ENCODE assay signal across 8 mouse cellular contexts in genomic region chr19:34526321-34526923, GRCm38 (mm10). TPM values are rescaled to one million over a fixed set of nuclear protein-coding genes. Genes with fewer than 3 reads are reported as not detected.
DNase-seq lines count a peak whose midpoint lies in the region; ATAC-seq lines count a peak whose summit lies in the region.

No protein-coding gene starts in this region.

- DNase-seq in heart, adult 9 months (ENCODE audit: low spot score in 2 of 2): peak; percentile 21 to 33
- DNase-seq in heart, postnatal 10 days: no peak
- peak; percentile 7 to 9 for DNase-seq in natural killer cell, adult 2 months (ENCODE audit: low spot score in 2 of 2)
- DNase-seq in ovary, postnatal 10 days (ENCODE audit: low spot score): no peak
- no peak for DNase-seq in layer of hippocampus, postnatal 14 days (ENCODE audit: low spot score in 2 of 2)

- H3K27me3 ChIP-seq in heart, embryonic 14.5 days (ENCODE audit: control insufficient read depth, insufficient read depth, low read length): no peaks in the 10 kb centered on the region
- no peaks in the 10 kb centered on the region for H3K27me3 ChIP-seq in limb, embryonic 12.5 days

- WGBS in heart, embryonic 14.5 days: 17% methylated on average over 11 of the region's 11 CpGs
- WGBS in limb, embryonic 12.5 days: 33% methylated on average over 11 of the region's 11 CpGs

- intact Hi-C loops in heart, postnatal 10 days (cut with DNase I): no loop called here

- H3K27ac ChIP-seq in brown adipose tissue, adult 24 weeks (replicated peaks; ENCODE audit: low read depth, low read length): peak overlapping the region; percentile 58
- H3K27ac ChIP-seq in heart, embryonic 14.5 days (replicated peaks in 1 of 2; ENCODE audit: control insufficient read depth in 1 of 2, insufficient read depth in 1 of 2, low read depth in 2 of 2, low read length in 2 of 2): peak overlapping the region; percentile 12 to 68
- peak overlapping the region; percentile 53; the same call in 1 of the 2 replicates for H3K27ac ChIP-seq in limb, embryonic 12.5 days

- H3K36me3 ChIP-seq in heart, embryonic 14.5 days (ENCODE audit: control insufficient read depth, insufficient read depth, low read length): peaks cover 6% of the 10 kb centered on the region; the same call in 1 of the 2 replicates
- 0 out of 2 replicates have a peak, but pooled peaks cover 4% of the 10 kb centered on the region for H3K36me3 ChIP-seq in limb, embryonic 12.5 days

- H3K9me3 ChIP-seq in heart, embryonic 14.5 days (ENCODE audit: control insufficient read depth, low read length): no peaks in the 10 kb centered on the region
- H3K9me3 ChIP-seq in limb, embryonic 12.5 days: no peaks in the 10 kb centered on the region

- H3K9ac ChIP-seq in heart, embryonic 14.5 days (ENCODE audit: low read length): peak overlapping the region; percentile 86
- peak overlapping the region; percentile 72 for H3K9ac ChIP-seq in limb, embryonic 12.5 days (replicated peaks)

- H3K4me3 ChIP-seq in brown adipose tissue, adult 24 weeks (ENCODE audit: insufficient read depth, low read depth, low read length): peak overlapping the region; percentile 71
- H3K4me3 ChIP-seq in heart, embryonic 14.5 days (ENCODE audit: control insufficient read depth in 1 of 2, insufficient read depth in 1 of 2, low read depth in 1 of 2, low read length in 2 of 2): peak overlapping the region; percentile 65 to 81
- peak overlapping the region; percentile 69 for H3K4me3 ChIP-seq in limb, embryonic 12.5 days (replicated peaks)

- peaks cover 7% of the 10 kb centered on the region for H3K4me1 ChIP-seq in brown adipose tissue, adult 24 weeks (ENCODE audit: control insufficient read depth, insufficient read depth, insufficient read length, low read length)
- peaks cover 5% of the 10 kb centered on the region in 2 experiments; a peak in 3 of 4 replicates for H3K4me1 ChIP-seq in heart, embryonic 14.5 days (ENCODE audit: control insufficient read depth in 2 of 2, insufficient read depth in 2 of 2, low read length in 2 of 2)
- peaks cover 20% of the 10 kb centered on the region for H3K4me1 ChIP-seq in limb, embryonic 12.5 days (replicated peaks)

- no peak for ATAC-seq in heart, embryonic 14.5 days (ENCODE audit: insufficient number of reproducible peaks, insufficient read depth, low FRiP score, low read depth)
- ATAC-seq in limb, embryonic 12.5 days (ENCODE audit: insufficient number of reproducible peaks, insufficient read depth, low FRiP score, low TSS enrichment, low read depth): no peak

- H3K4me2 ChIP-seq in heart, embryonic 14.5 days (ENCODE audit: low read length): peak overlapping the region; percentile 94
- peak overlapping the region; percentile 79 for H3K4me2 ChIP-seq in limb, embryonic 12.5 days

RNA-seq across cellular contexts. Expression of gene Lipa, which starts 0.9 kb away (rescaled TPM):
- 10 to 100 TPM; 28.6 to 29.1 TPM for total RNA-seq in heart, postnatal 10 days (2021)
- polyA plus RNA-seq in brown adipose tissue, adult 24 weeks (2012; ENCODE audit: insufficient read depth, insufficient read length, missing spikeins): 84.3 and 109 TPM in 2 replicates
- polyA plus RNA-seq in heart, embryonic 14.5 days (2014; fragmentation: Nextera tagmentation; extraction: Ambion mirVana): 37.0 and 37.9 TPM in 2 replicates
- polyA plus RNA-seq in limb, embryonic 12.5 days (2016; fragmentation: Nextera tagmentation; extraction: Ambion mirVana): 25.9 and 27.9 TPM in 2 replicates
- 10 to 100 TPM; 16.1 to 19.3 TPM for total RNA-seq in layer of hippocampus, postnatal 14 days (2021)

RNA-seq across cellular contexts. Expression of gene Ifit2, which starts 24.1 kb away (rescaled TPM):
- total RNA-seq in heart, postnatal 10 days (2021): 1 to 10 TPM; 4.9 to 7.3 TPM
- polyA plus RNA-seq in brown adipose tissue, adult 24 weeks (2012; ENCODE audit: insufficient read depth, insufficient read length, missing spikeins): 2.2 and 2.8 TPM in 2 replicates
- 9.0 and 10.7 TPM in 2 replicates for polyA plus RNA-seq in heart, embryonic 14.5 days (2014; fragmentation: Nextera tagmentation; extraction: Ambion mirVana)
- 9.0 and 10.3 TPM in 2 replicates for polyA plus RNA-seq in limb, embryonic 12.5 days (2016; fragmentation: Nextera tagmentation; extraction: Ambion mirVana)
- 1 to 10 TPM; 3.2 to 4.3 TPM for total RNA-seq in layer of hippocampus, postnatal 14 days (2021)

RNA-seq across cellular contexts. Expression of gene Ch25h, which starts 51.5 kb away (rescaled TPM):
- under 1 TPM in 1 of 2 experiments, not detected in 1; 0.42 TPM for total RNA-seq in heart, postnatal 10 days (2021)
- 0.75 TPM in 1 of 2 replicates, not detected in the other for polyA plus RNA-seq in brown adipose tissue, adult 24 weeks (2012; ENCODE audit: insufficient read depth, insufficient read length, missing spikeins)
- 4.1 and 4.2 TPM in 2 replicates for polyA plus RNA-seq in heart, embryonic 14.5 days (2014; fragmentation: Nextera tagmentation; extraction: Ambion mirVana)
- polyA plus RNA-seq in limb, embryonic 12.5 days (2016; fragmentation: Nextera tagmentation; extraction: Ambion mirVana): 5.4 and 9.6 TPM in 2 replicates
- under 1 TPM; 0.32 to 0.36 TPM for total RNA-seq in layer of hippocampus, postnatal 14 days (2021)

RNA-seq across cellular contexts. Expression of gene Ifit3, which starts 56.9 kb away (rescaled TPM):
- total RNA-seq in heart, postnatal 10 days (2021): 1 to 10 TPM in 1 of 2 experiments, under 1 TPM in 1; 0.89 to 1.4 TPM
- polyA plus RNA-seq in brown adipose tissue, adult 24 weeks (2012; ENCODE audit: insufficient read depth, insufficient read length, missing spikeins): 4.3 and 8.5 TPM in 2 replicates
- 1.2 and 1.7 TPM in 2 replicates for polyA plus RNA-seq in heart, embryonic 14.5 days (2014; fragmentation: Nextera tagmentation; extraction: Ambion mirVana)
- polyA plus RNA-seq in limb, embryonic 12.5 days (2016; fragmentation: Nextera tagmentation; extraction: Ambion mirVana): 2.1 and 3.6 TPM in 2 replicates
- 1 to 10 TPM in 1 of 2 experiments, under 1 TPM in 1; 0.95 to 1.2 TPM for total RNA-seq in layer of hippocampus, postnatal 14 days (2021)

Comparison
In these comparisons a context has a peak if more than half of its experiments do, and no peak if none do; other contexts are left out.
1. DNase-seq: peak in heart, adult 9 months (2 of 2) and natural killer cell, adult 2 months (2 of 2); none in heart, postnatal 10 days (0 of 2), ovary, postnatal 10 days (single experiment) and layer of hippocampus, postnatal 14 days (0 of 2).
2. Peak in every context shown above with its lines, with median percentiles within 50 percentile points of each other: H3K27ac ChIP-seq and H3K4me3 ChIP-seq.